Mouse (Mus musculus): ENCODE measurements around the gene Arrdc1.

- no peak for TF ChIP-seq CTCF (IDR thresholded peaks at IDR 0.05; ENCODE audit: borderline replicate concordance, control insufficient read depth, extremely low read depth, insufficient read depth, low read length, poor library complexity)
- no peak for TF ChIP-seq POLR2A (IDR thresholded peaks at IDR 0.05; ENCODE audit: control insufficient read depth, extremely low read depth, insufficient read depth, low read length, poor library complexity)
Measured at GRCm38 (mm10) chr2:24896761-24897160, 38.3 kb downstream of the Arrdc1 start.

All from thymus, adult 2 months (tissue).